Mouse (Mus musculus) liver, postnatal 0 days (tissue): Measurements from ENCODE around the gene Foxi2. TPM values are rescaled to one million over a fixed set of nuclear protein-coding genes. Genes with fewer than 3 reads are reported as not detected.

Experiments
- ATAC-seq: fragments of 200-750 bp; cut with Nextera tagmentation; 2 replicates; pipeline ENCODE4 v1.8.0; 2017; ENCODE audit warnings: mild to moderate bottlenecking, moderate library complexity
- DNase-seq: peaks from one replicate; pipeline ENCODE4 v3.0.0-alpha.2; 2016
- H3K27ac ChIP-seq: fragments of 300-500 bp; sonication (generic); 2 replicates; pipeline ENCODE4 v1.5.1; 2014; ENCODE audit warnings: antibody characterized with exemption, moderate library complexity, mild to moderate bottlenecking, low read depth
- H3K27me3 ChIP-seq: fragments of 300-500 bp; sonication (generic); 2 replicates; pipeline ENCODE4 v1.6.1; 2014; ENCODE audit warnings: low read length, control low read depth, mixed read lengths; ENCODE audit not compliant: insufficient read depth
- H3K36me3 ChIP-seq: fragments of 300-500 bp; sonication (generic); replicated peaks from 2 replicates; pipeline ENCODE4 v1.6.1; 2014; ENCODE audit warnings: mild to moderate bottlenecking, control low read depth, low read length, moderate library complexity, mixed read lengths; ENCODE audit not compliant: insufficient read depth
- H3K4me1 ChIP-seq: fragments of 300-500 bp; sonication (generic); 2 replicates; pipeline ENCODE4 v1.6.1; 2014; ENCODE audit warnings: antibody characterized with exemption, mild to moderate bottlenecking, control low read depth; ENCODE audit not compliant: insufficient read depth
- H3K4me2 ChIP-seq: fragments of 300-500 bp; sonication (generic); 2 replicates; pipeline ENCODE4 v1.6.1; 2014; ENCODE audit warnings: low read depth, mild to moderate bottlenecking, low read length, moderate library complexity, mixed read lengths
- H3K4me3 ChIP-seq: fragments of 300-500 bp; sonication (generic); 2 replicates; pipeline ENCODE4 v1.5.1; 2014; ENCODE audit warnings: low read depth, low read length
- H3K9ac ChIP-seq: fragments of 300-500 bp; sonication (generic); replicated peaks from 2 replicates; pipeline ENCODE4 v1.6.1; 2014; ENCODE audit warnings: mild to moderate bottlenecking, moderate library complexity
- H3K9me3 ChIP-seq: fragments of 300-500 bp; sonication (generic); 2 replicates; pipeline ENCODE4 v1.6.1; 2016; ENCODE audit warnings: mild to moderate bottlenecking, control low read depth, low read length, mixed read lengths
- CTCF ChIP-seq: sonication (generic); IDR thresholded peaks from 2 replicates; pipeline ENCODE4 v1.5.1; 2016; ENCODE audit warnings: antibody characterized with exemption, low read depth
- EP300 ChIP-seq: IDR thresholded peaks from 2 replicates; pipeline ENCODE4 v1.6.1; 2016; ENCODE audit warnings: antibody characterized with exemption, low read depth, mild to moderate bottlenecking
- WGBS: fragments of 180-500 bp; shearing (Covaris S2); extraction: QIAGEN DNeasy Blood & Tissue Kit; methylation state at CpG from one replicate; pipeline ENCODE4 v1.1.7; 2014; ENCODE audit not compliant: insufficient replicate concordance; 5-methylcytosine and 5-hydroxymethylcytosine counted together
- polyA plus RNA-seq: library from polyadenylated mRNA; unstranded; fragments of >200 nt; fragmentation: Nextera tagmentation; extraction: Ambion mirVana; gene quantifications from 2 replicates; pipeline ENCODE4 v1.2.1, GENCODE M21; 2015

Foxi2 gene
- polyA plus RNA-seq, 1 experiment from 2014 or later, result not detected

- TF ChIP-seq EP300 (no peak), CTCF (no peak)
- H3K4me1 ChIP-seq, result no peaks in the 10 kb centered on the region
- DNase-seq (no peak), ATAC-seq (no peak)
- no peak overlapping the region for H3K4me2 ChIP-seq
- H3K36me3 ChIP-seq, result no peaks in the 10 kb centered on the region
- H3K27me3 ChIP-seq, result 0 out of 2 replicates have a peak, but pooled peaks cover 5% of the 10 kb centered on the region
- no peaks in the 10 kb centered on the region for H3K9me3 ChIP-seq
- H3K27ac ChIP-seq, result no peak overlapping the region
- no peak overlapping the region for H3K4me3 ChIP-seq
- 25% methylated on average over 5 of the region's 5 CpGs for WGBS
- no peak overlapping the region for H3K9ac ChIP-seq
Observed at GRCm38 (mm10) chr7:135392949-135393542, 17.1 kb upstream of the Foxi2 start.

- no peak overlapping the region for H3K4me3 ChIP-seq
- ATAC-seq (no peak), DNase-seq (no peak)
- TF ChIP-seq CTCF (no peak), EP300 (no peak)
- 0 out of 2 replicates have a peak, but pooled peaks cover 5% of the 10 kb centered on the region for H3K27me3 ChIP-seq
- H3K27ac ChIP-seq, result no peak overlapping the region
- no peak overlapping the region for H3K9ac ChIP-seq
- no peaks in the 10 kb centered on the region for H3K9me3 ChIP-seq
- H3K4me1 ChIP-seq, result no peaks in the 10 kb centered on the region
- WGBS, result 85% methylated on average over 3 of the region's 3 CpGs
- no peak overlapping the region for H3K4me2 ChIP-seq
- H3K36me3 ChIP-seq, result no peaks in the 10 kb centered on the region
Observed at GRCm38 (mm10) chr7:135394436-135394835, 15.7 kb upstream of the Foxi2 start.

DNA sequence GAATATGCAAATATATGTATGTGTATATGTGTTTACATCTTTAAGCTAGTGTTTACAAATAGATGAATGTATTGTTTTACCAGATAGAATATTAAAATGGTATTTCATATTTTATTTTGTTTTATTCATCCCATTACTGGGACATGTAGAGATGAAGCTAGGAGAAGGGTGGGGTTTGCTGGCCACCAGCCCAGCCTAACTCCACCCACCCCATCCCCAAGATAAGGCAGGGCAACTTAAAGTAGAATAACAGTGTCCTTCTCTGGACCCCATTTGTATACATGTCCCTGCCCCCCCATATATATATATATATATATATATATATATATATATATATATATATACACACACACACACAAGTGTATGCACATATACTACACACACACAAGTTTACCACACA, 14.9 kb upstream of the Foxi2 start:
- H3K4me1 ChIP-seq, result no peaks in the 10 kb centered on the region
- no peaks in the 10 kb centered on the region for H3K9me3 ChIP-seq
- no peak overlapping the region for H3K4me3 ChIP-seq
- H3K4me2 ChIP-seq, result no peak overlapping the region
- no peak for DNase-seq
- no peak overlapping the region for H3K9ac ChIP-seq
- no peak for ATAC-seq
- TF ChIP-seq CTCF (no peak), EP300 (no peak)
- no peaks in the 10 kb centered on the region for H3K36me3 ChIP-seq
- H3K27ac ChIP-seq, result no peak overlapping the region
- 0 out of 2 replicates have a peak, but pooled peaks cover 5% of the 10 kb centered on the region for H3K27me3 ChIP-seq

GRCm38 (mm10) chr7:135397096-135397495, 13.0 kb upstream of the Foxi2 start:
- Histone ChIP-seq H3K9ac (no peak overlapping the region), H3K4me3 (no peak overlapping the region), H3K27me3 (0 out of 2 replicates have a peak, but pooled peaks cover 5% of the 10 kb centered on the region), H3K4me1 (no peaks in the 10 kb centered on the region), H3K9me3 (no peaks in the 10 kb centered on the region), H3K27ac (no peak overlapping the region), H3K36me3 (no peaks in the 10 kb centered on the region), H3K4me2 (no peak overlapping the region)
- ATAC-seq (no peak), DNase-seq (no peak)
- 61% methylated on average over 6 of the region's 6 CpGs for WGBS
- TF ChIP-seq EP300, result no peak
- no peak for TF ChIP-seq CTCF

DNA sequence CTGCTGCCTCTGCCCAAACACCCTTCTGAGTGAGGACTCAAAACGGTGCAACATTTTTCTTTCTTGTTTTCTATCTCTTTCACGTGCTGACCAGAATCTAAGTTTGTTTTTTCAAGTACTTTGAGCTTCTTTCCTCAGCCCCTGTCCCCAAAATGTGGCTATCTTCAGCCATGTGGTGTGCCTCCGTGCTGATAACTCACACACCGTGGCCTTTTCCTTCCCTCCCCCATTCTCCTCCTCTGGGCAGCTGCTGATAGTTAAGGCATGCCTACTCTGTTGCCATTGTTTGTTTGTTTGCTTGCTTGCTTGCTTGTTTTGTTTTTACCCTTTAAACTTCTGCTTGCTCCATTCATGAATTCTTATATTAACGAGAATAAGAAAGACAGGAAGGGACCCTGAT, 12.2 kb upstream of the Foxi2 start:
- H3K4me2 ChIP-seq, result no peak overlapping the region

GRCm38 (mm10) chr7:135403416-135403815, 6.7 kb upstream of the Foxi2 start:
- Histone ChIP-seq H3K36me3 (no peaks in the 10 kb centered on the region), H3K4me2 (no peak overlapping the region), H3K9ac (no peak overlapping the region), H3K9me3 (no peaks in the 10 kb centered on the region), H3K4me1 (no peaks in the 10 kb centered on the region), H3K27me3 (0 out of 2 replicates have a peak, but pooled peaks cover 1% of the 10 kb centered on the region), H3K4me3 (no peak overlapping the region), H3K27ac (no peak overlapping the region)
- peak; percentile 74 for DNase-seq
- ATAC-seq, result no peak
- 6% methylated on average over 5 of the region's 5 CpGs for WGBS
- TF ChIP-seq EP300 (no peak), CTCF (peak; percentile 88)

More for the DNA sequence above, 12.2 kb upstream of the Foxi2 start:
- DNase-seq, result no peak
- H3K27ac ChIP-seq, result no peak overlapping the region
- WGBS, result 15% methylated on average over 5 of the region's 5 CpGs
- TF ChIP-seq EP300 (peak; percentile 67), CTCF (no peak)
- H3K27me3 ChIP-seq, result 0 out of 2 replicates have a peak, but pooled peaks cover 5% of the 10 kb centered on the region
- H3K4me3 ChIP-seq, result no peak overlapping the region
- H3K9ac ChIP-seq, result no peak overlapping the region
- peak; percentile 66; the same call in 1 of the 2 replicates for ATAC-seq
- H3K9me3 ChIP-seq, result no peaks in the 10 kb centered on the region
- no peaks in the 10 kb centered on the region for H3K36me3 ChIP-seq
- no peaks in the 10 kb centered on the region for H3K4me1 ChIP-seq

DNA sequence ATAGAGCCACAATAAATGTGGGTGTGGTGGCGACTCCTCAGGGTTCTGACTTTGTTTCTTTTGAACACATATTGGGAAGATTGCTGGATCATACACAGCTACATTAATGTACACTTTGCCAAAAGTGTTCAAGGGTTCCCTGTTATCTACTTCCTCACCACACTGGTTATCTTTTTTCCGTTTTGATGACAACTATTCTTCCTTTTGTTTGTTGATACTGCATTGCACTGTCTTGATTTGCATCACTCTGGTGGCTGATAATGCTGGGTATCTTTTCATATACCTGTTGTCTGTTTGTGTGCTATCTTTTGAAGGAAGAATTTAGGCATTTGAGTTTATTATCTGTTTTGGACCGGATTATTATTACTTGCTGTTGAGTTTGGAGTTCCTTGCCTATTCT, 3.3 kb upstream of the Foxi2 start:
- WGBS, result 52% methylated on average over 3 of the region's 3 CpGs
- no peak for ATAC-seq
- peaks cover 29% of the 10 kb centered on the region for H3K27me3 ChIP-seq
- no peaks in the 10 kb centered on the region for H3K9me3 ChIP-seq
- DNase-seq, result no peak
- H3K27ac ChIP-seq, result no peak overlapping the region
- no peak for TF ChIP-seq CTCF
- TF ChIP-seq EP300, result no peak
- no peaks in the 10 kb centered on the region for H3K36me3 ChIP-seq
- no peak overlapping the region for H3K4me3 ChIP-seq
- no peak overlapping the region for H3K4me2 ChIP-seq
- no peaks in the 10 kb centered on the region for H3K4me1 ChIP-seq
- H3K9ac ChIP-seq, result no peak overlapping the region
